Mouse (Mus musculus) layer of hippocampus, postnatal 14 days (tissue): Measurements from ENCODE around the gene Rpn2. TPM values are rescaled to one million over a fixed set of nuclear protein-coding genes. Genes with fewer than 3 reads are reported as not detected.

Experiments used
- DNase-seq, 2 experiments: peaks; one replicate each; pipeline ENCODE4 v3.0.0; 2021 to 2022; ENCODE audit warnings: low spot score in 2 of 2, mixed read lengths in 1 of 2
- long read RNA-seq, 2 experiments: library from polyadenylated mRNA; stranded (forward); transcript quantifications; one replicate each; pipeline ENCODE4 v2.0.0; 2021
- total RNA-seq, 2 experiments: library from RNA; stranded (reverse); gene quantifications; 2 replicates each; pipeline ENCODE4 v1.2.3; 2021

The Rpn2 gene
- total RNA-seq: 100 to 1,000 TPM; 132 to 133 TPM
- long read RNA-seq, experiment 1, transcript Rpn2-202 (17 exons, 2,756 nt): major isoform, 77 of 231 reads
- long read RNA-seq, experiment 1, transcript Rpn2-205 (17 exons, 1,944 nt): minor isoform, 7 of 231 reads
- long read RNA-seq, experiment 1, partial matches to known transcripts: 10 of 231 reads
- long read RNA-seq, experiment 1, other reads (novel, unspliced or antisense): 137 of 231 reads
- long read RNA-seq, experiment 2, transcript Rpn2-202 (17 exons, 2,756 nt): major isoform, 91 of 255 reads
- long read RNA-seq, experiment 2, partial matches to known transcripts: 15 of 255 reads
- long read RNA-seq, experiment 2, other reads (novel, unspliced or antisense): 147 of 255 reads

GRCm38 (mm10) chr2:157278717-157279415 is at the start of gene Rpn2:
Rpn2 (plus strand) TSS chr2:157279017.
- DNase-seq: peak; percentile 97

- no peak for DNase-seq
Observed at GRCm38 (mm10) chr2:157235946-157236345, 42.9 kb upstream of the Rpn2 start.

GRCm38 (mm10) chr2:157245001-157245400 is 33.8 kb upstream of the Rpn2 start:
- DNase-seq: no peak

GRCm38 (mm10) chr2:157245603-157246002 is 33.2 kb upstream of the Rpn2 start:
- DNase-seq: no peak

GRCm38 (mm10) chr2:157248111-157248510 is 30.7 kb upstream of the Rpn2 start:
- no peak for DNase-seq

- DNase-seq: peak; percentile 56 to 63
Observed at GRCm38 (mm10) chr2:157259720-157260119, 19.1 kb upstream of the Rpn2 start.

- DNase-seq: no peak
Observed at GRCm38 (mm10) chr2:157261930-157262329, 16.9 kb upstream of the Rpn2 start.

GRCm38 (mm10) chr2:157262506-157262905 is 16.3 kb upstream of the Rpn2 start:
- no peak for DNase-seq

- DNase-seq: peak in 1 of 2 experiments; percentile 73
Observed at GRCm38 (mm10) chr2:157263101-157263500, 15.7 kb upstream of the Rpn2 start.

- DNase-seq: no peak
Observed at GRCm38 (mm10) chr2:157263832-157264231, 15.0 kb upstream of the Rpn2 start.

GRCm38 (mm10) chr2:157279416-157279800 is 591 bp downstream of the Rpn2 start, which contains the start of gene Mroh8:
Mroh8 (minus strand) TSS chr2:157279549.
- peak in 1 of 2 experiments; percentile 60 for DNase-seq

- DNase-seq: no peak
Observed at GRCm38 (mm10) chr2:157283321-157283720, 4.5 kb downstream of the Rpn2 start.

- peak; percentile 29 to 64 for DNase-seq
Observed at GRCm38 (mm10) chr2:157287542-157287941, 8.7 kb downstream of the Rpn2 start.

- no peak for DNase-seq
Observed at GRCm38 (mm10) chr2:157288996-157289395, 10.2 kb downstream of the Rpn2 start.

GRCm38 (mm10) chr2:157292093-157292492 is 13.3 kb downstream of the Rpn2 start:
- peak; percentile 75 to 88 for DNase-seq

GRCm38 (mm10) chr2:157296105-157296689 is 17.4 kb downstream of the Rpn2 start:
- DNase-seq: no peak

- DNase-seq: no peak
Observed at GRCm38 (mm10) chr2:157300051-157300450, 21.2 kb downstream of the Rpn2 start.

- DNase-seq: peak; percentile 21 to 60
Observed at GRCm38 (mm10) chr2:157303096-157303495, 24.3 kb downstream of the Rpn2 start.

- no peak for DNase-seq
Observed at GRCm38 (mm10) chr2:157306091-157307032, 27.5 kb downstream of the Rpn2 start.

- DNase-seq: peak in 1 of 2 experiments; percentile 65
Observed at GRCm38 (mm10) chr2:157307715-157308265, 29.0 kb downstream of the Rpn2 start.
